Mouse (Mus musculus): ENCODE measurements at regions not wholly inside any gene's neighbourhood (a gene's known extent, or its start where the extent isn't known, plus 50 kb on each side); places are given as distances from the start of the nearest gene placed in this dataset.

GRCm38 (mm10) chr8:46933256-46933655 lies 53.4 kb upstream of the Enpp6 start:
- ATAC-seq (ENCODE audit: low FRiP score) = no peak
- H3K27ac ChIP-seq = no peak overlapping the region
- H3K9me3 ChIP-seq = no peaks in the 10 kb centered on the region
- H3K4me3 ChIP-seq = no peak overlapping the region
- no peaks in the 10 kb centered on the region for H3K27me3 ChIP-seq
- H3K36me3 ChIP-seq = no peaks in the 10 kb centered on the region
- no peak overlapping the region for H3K4me2 ChIP-seq
- H3K9ac ChIP-seq = no peak overlapping the region
- peaks cover 3% of the 10 kb centered on the region; the same call in 1 of the 2 replicates for H3K4me1 ChIP-seq (replicated peaks)

- H3K9me3 ChIP-seq = no peaks in the 10 kb centered on the region
- no peak overlapping the region for H3K4me3 ChIP-seq
- no peak overlapping the region for H3K27ac ChIP-seq
- ATAC-seq (ENCODE audit: low FRiP score) = no peak
- no peak overlapping the region for H3K4me2 ChIP-seq
- WGBS = 78% methylated on average over 9 of the region's 9 CpGs
- H3K4me1 ChIP-seq (replicated peaks) = peaks cover 3% of the 10 kb centered on the region; the same call in 1 of the 2 replicates
- H3K36me3 ChIP-seq = no peaks in the 10 kb centered on the region
- H3K9ac ChIP-seq = no peak overlapping the region
- no peaks in the 10 kb centered on the region for H3K27me3 ChIP-seq
These were observed 52.4 kb upstream of the Enpp6 start for GRCm38 (mm10) chr8:46934254-46934653.

GRCm38 (mm10) chr8:46934898-46935297 lies 51.8 kb upstream of the Enpp6 start:
- H3K4me1 ChIP-seq (replicated peaks) = peaks cover 3% of the 10 kb centered on the region; the same call in 1 of the 2 replicates
- no peaks in the 10 kb centered on the region for H3K9me3 ChIP-seq
- no peak overlapping the region for H3K27ac ChIP-seq
- no peak for ATAC-seq (ENCODE audit: low FRiP score)
- H3K4me3 ChIP-seq = no peak overlapping the region
- no peak overlapping the region for H3K9ac ChIP-seq
- H3K4me2 ChIP-seq = no peak overlapping the region
- no peaks in the 10 kb centered on the region for H3K27me3 ChIP-seq
- no peaks in the 10 kb centered on the region for H3K36me3 ChIP-seq
- 22% methylated on average over 9 of the region's 9 CpGs for WGBS

GRCm38 (mm10) chr8:46936039-46936438 lies 50.6 kb upstream of the Enpp6 start:
- Histone ChIP-seq H3K9me3 (no peaks in the 10 kb centered on the region; the same call in 1 of the 2 replicates), H3K27ac (no peak overlapping the region), H3K36me3 (no peaks in the 10 kb centered on the region), H3K4me2 (peak overlapping the region; percentile 21; the same call in 1 of the 2 replicates), H3K4me3 (no peak overlapping the region), H3K27me3 (no peaks in the 10 kb centered on the region), H3K4me1 (replicated peaks) (peaks cover 3% of the 10 kb centered on the region; the same call in 1 of the 2 replicates), H3K9ac (no peak overlapping the region)
- WGBS = 25% methylated on average over 8 of the region's 8 CpGs
- ATAC-seq (ENCODE audit: low FRiP score) = no peak
